Mouse (Mus musculus) heart, embryonic 11.5 days (tissue): ENCODE data around the gene Ptprn2. TPM values are rescaled to one million over a fixed set of nuclear protein-coding genes. Genes with fewer than 3 reads are reported as not detected.

Experiments
- ATAC-seq: fragments of 200-750 bp; cut with Nextera tagmentation; replicated peaks from 2 replicates; pipeline ENCODE4 v1.8.0; 2017; ENCODE audit warnings: moderate library complexity; ENCODE audit not compliant: insufficient number of reproducible peaks, low FRiP score, low TSS enrichment
- H3K27ac ChIP-seq: fragments of 300-500 bp; sonication (generic); 2 replicates; pipeline ENCODE4 v1.5.1; 2014; ENCODE audit warnings: mild to moderate bottlenecking, low read depth, low read length
- H3K27me3 ChIP-seq: fragments of 300-500 bp; sonication (generic); 2 replicates; pipeline ENCODE4 v1.6.1; 2014; ENCODE audit warnings: mild to moderate bottlenecking, low read length, mixed read lengths; ENCODE audit not compliant: control insufficient read depth, insufficient read depth
- H3K36me3 ChIP-seq: fragments of 300-500 bp; sonication (generic); 2 replicates; pipeline ENCODE4 v1.6.1; 2014; ENCODE audit warnings: mild to moderate bottlenecking, low read length, moderate library complexity, mixed read lengths; ENCODE audit not compliant: control insufficient read depth, insufficient read depth
- H3K4me1 ChIP-seq: fragments of 300-500 bp; sonication (generic); 2 replicates; pipeline ENCODE4 v1.6.1; 2014; ENCODE audit warnings: low read length; ENCODE audit not compliant: control insufficient read depth, insufficient read depth
- H3K4me2 ChIP-seq: fragments of 300-500 bp; sonication (generic); 2 replicates; pipeline ENCODE4 v1.6.1; 2014; ENCODE audit warnings: mild to moderate bottlenecking, moderate library complexity
- H3K4me3 ChIP-seq: fragments of 300-500 bp; sonication (generic); 2 replicates; pipeline ENCODE4 v1.5.1; 2014; ENCODE audit warnings: low read depth, low read length
- H3K9ac ChIP-seq: fragments of 300-500 bp; sonication (generic); 2 replicates; pipeline ENCODE4 v1.6.1; 2014; ENCODE audit warnings: mild to moderate bottlenecking, low read depth, low read length, moderate library complexity
- H3K9me3 ChIP-seq: fragments of 300-500 bp; sonication (generic); replicated peaks from 2 replicates; pipeline ENCODE4 v1.6.1; 2016; ENCODE audit warnings: low read length; ENCODE audit not compliant: control insufficient read depth
- WGBS: fragments of 180-500 bp; shearing (Covaris S2); extraction: QIAGEN DNeasy Blood & Tissue Kit; methylation state at CpG from one replicate; pipeline ENCODE4 v1.1.7; 2014; ENCODE audit not compliant: insufficient replicate concordance; 5-methylcytosine and 5-hydroxymethylcytosine counted together
- polyA plus RNA-seq: library from polyadenylated mRNA; unstranded; fragments of >200 nt; fragmentation: Nextera tagmentation; extraction: Ambion mirVana; gene quantifications from 2 replicates; pipeline ENCODE4 v1.2.1, GENCODE M21; 2014

Ptprn2 gene
- polyA plus RNA-seq, 1 experiment from 2014 or later: not detected

GRCm38 (mm10) chr12:116711133-116711532 is 225.6 kb downstream of the Ptprn2 start:
- no peaks in the 10 kb centered on the region for H3K27me3 ChIP-seq
- H3K36me3 ChIP-seq: no peaks in the 10 kb centered on the region
- H3K4me2 ChIP-seq: no peak overlapping the region
- WGBS: 86% methylated on average over 6 of the region's 6 CpGs
- ATAC-seq: no peak
- no peak overlapping the region for H3K27ac ChIP-seq
- no peak overlapping the region for H3K9ac ChIP-seq
- H3K4me3 ChIP-seq: no peak overlapping the region
- no peaks in the 10 kb centered on the region for H3K4me1 ChIP-seq
- no peaks in the 10 kb centered on the region for H3K9me3 ChIP-seq

GRCm38 (mm10) chr12:116713096-116713495 is 227.6 kb downstream of the Ptprn2 start:
- Histone ChIP-seq H3K27ac (no peak overlapping the region), H3K27me3 (no peaks in the 10 kb centered on the region), H3K4me1 (no peaks in the 10 kb centered on the region), H3K9me3 (no peaks in the 10 kb centered on the region), H3K4me3 (no peak overlapping the region), H3K4me2 (no peak overlapping the region), H3K9ac (no peak overlapping the region), H3K36me3 (no peaks in the 10 kb centered on the region)
- ATAC-seq: no peak

- Histone ChIP-seq H3K4me3 (no peak overlapping the region), H3K27me3 (no peaks in the 10 kb centered on the region), H3K9ac (no peak overlapping the region), H3K27ac (no peak overlapping the region), H3K9me3 (no peaks in the 10 kb centered on the region), H3K36me3 (no peaks in the 10 kb centered on the region), H3K4me2 (no peak overlapping the region), H3K4me1 (no peaks in the 10 kb centered on the region)
- no peak for ATAC-seq
- WGBS: 90% methylated on average over 2 of the region's 2 CpGs
These were observed 235.5 kb downstream of the Ptprn2 start for GRCm38 (mm10) chr12:116721062-116721461.

- H3K4me2 ChIP-seq: no peak overlapping the region
- no peaks in the 10 kb centered on the region for H3K9me3 ChIP-seq
- no peak overlapping the region for H3K4me3 ChIP-seq
- no peaks in the 10 kb centered on the region for H3K4me1 ChIP-seq
- no peaks in the 10 kb centered on the region for H3K36me3 ChIP-seq
- 78% methylated on average over 5 of the region's 5 CpGs for WGBS
- ATAC-seq: no peak
- no peak overlapping the region for H3K27ac ChIP-seq
- H3K27me3 ChIP-seq: no peaks in the 10 kb centered on the region
- no peak overlapping the region for H3K9ac ChIP-seq
These were observed 254.6 kb downstream of the Ptprn2 start for GRCm38 (mm10) chr12:116740141-116740540.

- Histone ChIP-seq H3K27ac (no peak overlapping the region), H3K4me3 (no peak overlapping the region), H3K36me3 (no peaks in the 10 kb centered on the region), H3K4me2 (no peak overlapping the region), H3K9ac (no peak overlapping the region), H3K9me3 (no peaks in the 10 kb centered on the region), H3K4me1 (no peaks in the 10 kb centered on the region), H3K27me3 (no peaks in the 10 kb centered on the region)
- no peak for ATAC-seq
These were observed 255.8 kb downstream of the Ptprn2 start for GRCm38 (mm10) chr12:116741300-116741699.

GRCm38 (mm10) chr12:116746401-116746800 is 260.9 kb downstream of the Ptprn2 start:
- no peak overlapping the region for H3K27ac ChIP-seq
- H3K4me1 ChIP-seq: no peaks in the 10 kb centered on the region
- H3K27me3 ChIP-seq: no peaks in the 10 kb centered on the region
- no peaks in the 10 kb centered on the region for H3K36me3 ChIP-seq
- no peak overlapping the region for H3K4me3 ChIP-seq
- no peak for ATAC-seq
- 81% methylated on average over 2 of the region's 2 CpGs for WGBS
- no peaks in the 10 kb centered on the region for H3K9me3 ChIP-seq
- H3K4me2 ChIP-seq: no peak overlapping the region
- H3K9ac ChIP-seq: no peak overlapping the region

GRCm38 (mm10) chr12:116752784-116753183 is 267.3 kb downstream of the Ptprn2 start:
- no peaks in the 10 kb centered on the region for H3K36me3 ChIP-seq
- H3K4me2 ChIP-seq: no peak overlapping the region
- no peak for ATAC-seq
- H3K4me3 ChIP-seq: no peak overlapping the region
- no peak overlapping the region for H3K27ac ChIP-seq
- whole genome bisulfite sequencing: 89% methylated on average over 1 of the region's 1 CpGs
- H3K4me1 ChIP-seq: no peaks in the 10 kb centered on the region
- H3K9ac ChIP-seq: no peak overlapping the region
- H3K27me3 ChIP-seq: no peaks in the 10 kb centered on the region
- no peaks in the 10 kb centered on the region for H3K9me3 ChIP-seq

- Histone ChIP-seq H3K27me3 (no peaks in the 10 kb centered on the region), H3K4me1 (no peaks in the 10 kb centered on the region), H3K4me3 (no peak overlapping the region), H3K9ac (no peak overlapping the region), H3K36me3 (no peaks in the 10 kb centered on the region), H3K4me2 (no peak overlapping the region), H3K9me3 (no peaks in the 10 kb centered on the region), H3K27ac (no peak overlapping the region)
- ATAC-seq: no peak
These were observed 278.4 kb downstream of the Ptprn2 start for GRCm38 (mm10) chr12:116763961-116764360.

- Histone ChIP-seq H3K4me1 (peaks cover 5% of the 10 kb centered on the region; the same call in 1 of the 2 replicates), H3K9ac (no peak overlapping the region), H3K27ac (no peak overlapping the region), H3K27me3 (no peaks in the 10 kb centered on the region), H3K36me3 (no peaks in the 10 kb centered on the region), H3K4me2 (no peak overlapping the region), H3K9me3 (no peaks in the 10 kb centered on the region), H3K4me3 (no peak overlapping the region)
- 61% methylated on average over 6 of the region's 6 CpGs for whole genome bisulfite sequencing
- no peak for ATAC-seq
These were observed 285.4 kb downstream of the Ptprn2 start for GRCm38 (mm10) chr12:116770911-116771310.
